Comparison of ENCODE assay signal across 25 mouse cellular contexts in genomic region chr11:6477350-6477749, GRCm38 (mm10). TPM values are rescaled to one million over a fixed set of nuclear protein-coding genes. Genes with fewer than 3 reads are reported as not detected.
A peak's percentile ranks its signal among the peaks of the same experiment; 100 is the strongest.
DNase-seq lines count a peak whose midpoint lies in the region; ATAC-seq and TF ChIP-seq lines count a peak whose summit lies in the region.
"Had no signal": no experiment of that assay in that cellular context is flagged by ENCODE, and none has a peak within 500 bp of the region (broad histone marks: within the 10 kb centered on the region; RNA-seq: fewer than 3 reads in every experiment).

No protein-coding gene starts in this region.

- no peak overlapping the region for H3K4me2 ChIP-seq in heart, embryonic 11.5 days
- peak overlapping the region; percentile 52 for H3K4me2 ChIP-seq in myocyte (ENCODE audit: low read depth)
- H3K4me2 ChIP-seq: embryonic facial prominence, embryonic 13.5 days; heart, embryonic 12.5 days; heart, embryonic 15.5 days; intestine, embryonic 15.5 days had no signal

- DNase-seq in heart, adult 11 months, result peak; percentile 35
- DNase-seq in 3T3-L1 (ENCODE audit: low read depth, low spot score), result peak; percentile 27
- DNase-seq in spleen, adult 12 weeks (ENCODE audit: low spot score), result no peak
- DNase-seq: adrenal gland, adult 2 months; adrenal gland, postnatal 14 days; cerebellum, adult 11 months; cerebellum, adult 2 months; gastrocnemius, postnatal 36 days; heart, postnatal 10 days; heart, postnatal 36 days; kidney, adult 11 months had no signal

- ATAC-seq in heart, embryonic 11.5 days (replicated peaks; ENCODE audit: insufficient number of reproducible peaks, low FRiP score, low TSS enrichment), result no peak
- ATAC-seq: forebrain, embryonic 14.5 days; hindbrain, embryonic 16.5 days; intestine, embryonic 15.5 days; Patski had no signal

- H3K27ac ChIP-seq in heart, embryonic 11.5 days (ENCODE audit: low read depth, low read length), result no peak overlapping the region
- H3K27ac ChIP-seq: embryonic facial prominence, embryonic 13.5 days; heart, embryonic 15.5 days; hindbrain, embryonic 10.5 days; hindbrain, embryonic 13.5 days; intestine, embryonic 15.5 days had no signal

- no peak for TF ChIP-seq CTCF in C2C12 (IDR thresholded peaks at IDR 0.05; ENCODE audit: control insufficient read depth, insufficient read depth, insufficient read length)

- WGBS in heart, embryonic 11.5 days (ENCODE audit: insufficient replicate concordance), result 93% methylated on average over 1 of the region's 1 CpGs

- no peak overlapping the region for H3K9ac ChIP-seq in heart, embryonic 11.5 days (ENCODE audit: low read depth, low read length)
- H3K9ac ChIP-seq: embryonic facial prominence, embryonic 13.5 days; heart, embryonic 12.5 days; heart, embryonic 15.5 days; hindbrain, embryonic 13.5 days; intestine, embryonic 15.5 days had no signal

- H3K4me1 ChIP-seq in heart, embryonic 11.5 days (ENCODE audit: control insufficient read depth, insufficient read depth, low read length), result peaks cover 7% of the 10 kb centered on the region; the same call in 1 of the 2 replicates

- H3K79me3 ChIP-seq in C2C12 (ENCODE audit: low read depth), result peaks cover 28% of the 10 kb centered on the region

- H3K79me2 ChIP-seq in C2C12 (ENCODE audit: control insufficient read depth, insufficient read depth) (peaks cover 34% of the 10 kb centered on the region), myocyte (ENCODE audit: control insufficient read depth, insufficient read depth) (peaks cover 27% of the 10 kb centered on the region)

- no peaks in the 10 kb centered on the region for H3K36me3 ChIP-seq in heart, embryonic 11.5 days (ENCODE audit: control insufficient read depth, insufficient read depth, low read length)
- H3K36me3 ChIP-seq in C2C12 (ENCODE audit: control insufficient read depth, insufficient read depth) (peaks cover 26% of the 10 kb centered on the region), myocyte (ENCODE audit: control insufficient read depth, insufficient read depth) (peaks cover 17% of the 10 kb centered on the region)
- H3K36me3 ChIP-seq: embryonic facial prominence, embryonic 13.5 days; heart, embryonic 12.5 days; heart, embryonic 15.5 days; hindbrain, embryonic 13.5 days; intestine, embryonic 15.5 days had no signal

- H3K4me3 ChIP-seq in heart, embryonic 11.5 days (ENCODE audit: low read depth, low read length), result no peak overlapping the region
- H3K4me3 ChIP-seq in C2C12 (ENCODE audit: insufficient read depth, poor library complexity, severe bottlenecking), result no peak overlapping the region
- H3K4me3 ChIP-seq in myocyte, result no peak overlapping the region
- H3K4me3 ChIP-seq: embryonic facial prominence, embryonic 13.5 days; heart, embryonic 12.5 days; heart, embryonic 15.5 days; hindbrain, embryonic 10.5 days; hindbrain, embryonic 13.5 days; intestine, embryonic 15.5 days had no signal

- TF ChIP-seq POLR2A in myocyte (IDR thresholded peaks at IDR 0.05; ENCODE audit: insufficient read length, low read depth), result no peak

- H3ac ChIP-seq in C2C12 (ENCODE audit: control insufficient read depth, insufficient read length, low read depth), result no peak overlapping the region
- H3ac ChIP-seq in myocyte (ENCODE audit: control insufficient read depth, insufficient read length), result no peak overlapping the region

- H3K27me3 ChIP-seq in heart, embryonic 11.5 days (ENCODE audit: control insufficient read depth, insufficient read depth, low read length), result no peaks in the 10 kb centered on the region
- no peaks in the 10 kb centered on the region for H3K27me3 ChIP-seq in C2C12 (ENCODE audit: control insufficient read depth, insufficient read depth, insufficient read length)
- H3K27me3 ChIP-seq in myocyte (ENCODE audit: control insufficient read depth, insufficient read depth, insufficient read length), result no peaks in the 10 kb centered on the region
- H3K27me3 ChIP-seq: CH12.LX; embryonic facial prominence, embryonic 13.5 days; heart, embryonic 12.5 days; heart, embryonic 15.5 days; hindbrain, embryonic 13.5 days; intestine, embryonic 15.5 days; Patski had no signal

- H3K9me3 ChIP-seq in heart, embryonic 11.5 days (replicated peaks; ENCODE audit: control insufficient read depth, low read length), result no peaks in the 10 kb centered on the region
- H3K9me3 ChIP-seq: embryonic facial prominence, embryonic 13.5 days; G1E; heart, embryonic 12.5 days; heart, embryonic 15.5 days; hindbrain, embryonic 10.5 days; hindbrain, embryonic 13.5 days; intestine, embryonic 15.5 days had no signal

TF ChIP-seq in C2C12, 6 proteins besides CTCF, POLR2A, EP300 and RAD21:
- peak; percentile 99 for TF ChIP-seq MYOD1 (IDR thresholded peaks at IDR 0.05; ENCODE audit: control insufficient read depth, insufficient read length, low read depth)
- no peak for TF ChIP-seq MAX (IDR thresholded peaks at IDR 0.05)
- TF ChIP-seq CEBPB (IDR thresholded peaks at IDR 0.05; ENCODE audit: low read depth), result peak; percentile 96

TF ChIP-seq in myocyte, 11 proteins besides CTCF, POLR2A, EP300 and RAD21:
- TF ChIP-seq CEBPB (IDR thresholded peaks at IDR 0.05; ENCODE audit: insufficient read depth, poor library complexity, severe bottlenecking), result peak; percentile 93
- peak; percentile 79 to 99 (median 98) for TF ChIP-seq MYOD1 (IDR thresholded peaks at IDR 0.05; ENCODE audit: control insufficient read depth in 1 of 3, insufficient read length in 2 of 3, low read depth in 2 of 3)
- TF ChIP-seq TCF12 (IDR thresholded peaks at IDR 0.05; ENCODE audit: insufficient read depth, poor library complexity, severe bottlenecking), result peak; percentile 99
- TF ChIP-seq MAX (IDR thresholded peaks at IDR 0.05; ENCODE audit: low read depth), result no peak
- TF ChIP-seq TCF3 (IDR thresholded peaks at IDR 0.05; ENCODE audit: insufficient read length, low read depth), result peak; percentile 92
- TF ChIP-seq REST (IDR thresholded peaks at IDR 0.05; ENCODE audit: insufficient read depth, insufficient read length), result no peak
- no peak for TF ChIP-seq SRF (IDR thresholded peaks at IDR 0.05; ENCODE audit: control insufficient read depth, insufficient read length, low read depth)
- TF ChIP-seq POLR2AphosphoS2 (IDR thresholded peaks at IDR 0.05; ENCODE audit: insufficient read length, low read depth), result no peak
- TF ChIP-seq E2F4 (IDR thresholded peaks at IDR 0.05; ENCODE audit: insufficient read depth), result no peak
- no peak for TF ChIP-seq USF1 (IDR thresholded peaks at IDR 0.05; ENCODE audit: low read depth)
- peak; percentile 75 to 97 (median 92) for TF ChIP-seq MYOG (IDR thresholded peaks at IDR 0.05; ENCODE audit: control insufficient read depth in 1 of 3, insufficient read depth in 1 of 3, insufficient read length in 2 of 3, low read depth in 2 of 3)

RNA-seq across cellular contexts. Expression of gene Purb, which starts 1.6 kb away (rescaled TPM):
- 22.3 and 25.5 TPM in 2 replicates for polyA plus RNA-seq in heart, embryonic 11.5 days (2014; fragmentation: Nextera tagmentation; extraction: Ambion mirVana)
- polyA plus RNA-seq in C2C12 (2012; fragmentation: generic; extraction: Trizol) (41.0 TPM), myocyte (2012; fragmentation: generic; extraction: Trizol) (33.2 TPM)

RNA-seq across cellular contexts. Expression of gene H2afv, which starts 33.1 kb away (rescaled TPM):
- polyA plus RNA-seq in heart, embryonic 11.5 days (2014; fragmentation: Nextera tagmentation; extraction: Ambion mirVana), result 353 and 356 TPM in 2 replicates
- polyA plus RNA-seq in C2C12 (2012; fragmentation: generic; extraction: Trizol) (153 TPM), myocyte (2012; fragmentation: generic; extraction: Trizol) (175 TPM)

RNA-seq across cellular contexts. Expression of gene Myo1g, which starts 43.4 kb away (rescaled TPM):
- polyA plus RNA-seq in heart, embryonic 11.5 days (2014; fragmentation: Nextera tagmentation; extraction: Ambion mirVana), result 0.72 and 0.90 TPM in 2 replicates
- 0.04 TPM for polyA plus RNA-seq in C2C12 (2012; fragmentation: generic; extraction: Trizol)
- polyA plus RNA-seq in myocyte (2012; fragmentation: generic; extraction: Trizol), result 0.04 TPM
